Mouse (Mus musculus) kidney, embryonic 16.5 days (tissue): ENCODE measurements around the gene Stk4. TPM values are rescaled to one million over a fixed set of nuclear protein-coding genes. Genes with fewer than 3 reads are reported as not detected.

Source experiments
- ATAC-seq: fragments of 200-750 bp; cut with Nextera tagmentation; 2 replicates; pipeline ENCODE4 v1.8.0; 2017; ENCODE audit warnings: moderate TSS enrichment; ENCODE audit not compliant: low FRiP score, low TSS enrichment
- H3K27ac ChIP-seq: fragments of 300-500 bp; sonication (generic); 2 replicates; pipeline ENCODE4 v1.5.1; 2014; ENCODE audit warnings: low read length
- H3K27me3 ChIP-seq: fragments of 300-500 bp; sonication (generic); 2 replicates; pipeline ENCODE4 v1.6.1; 2014; ENCODE audit warnings: low read length, control low read depth, mixed read lengths; ENCODE audit not compliant: insufficient read depth
- H3K36me3 ChIP-seq: fragments of 300-500 bp; sonication (generic); 2 replicates; pipeline ENCODE4 v1.6.1; 2014; ENCODE audit warnings: low read length, control low read depth, mixed read lengths; ENCODE audit not compliant: insufficient read depth
- H3K4me1 ChIP-seq: fragments of 300-500 bp; sonication (generic); 2 replicates; pipeline ENCODE4 v1.6.1; 2014; ENCODE audit warnings: low read length, control low read depth, mixed read lengths; ENCODE audit not compliant: insufficient read depth
- H3K4me2 ChIP-seq: fragments of 300-500 bp; sonication (generic); replicated peaks from 2 replicates; pipeline ENCODE4 v1.6.1; 2014; ENCODE audit warnings: low read depth, low read length
- H3K4me3 ChIP-seq: fragments of 300-500 bp; sonication (generic); 2 replicates; pipeline ENCODE4 v1.5.1; 2014; ENCODE audit warnings: mild to moderate bottlenecking, low read length
- H3K9ac ChIP-seq: fragments of 300-500 bp; sonication (generic); replicated peaks from 2 replicates; pipeline ENCODE4 v1.6.1; 2014; ENCODE audit warnings: low read length
- H3K9me3 ChIP-seq: fragments of 300-500 bp; sonication (generic); 2 replicates; pipeline ENCODE4 v1.6.1; 2016; ENCODE audit warnings: low read length, control low read depth
- WGBS: fragments of 180-500 bp; shearing (Covaris S2); extraction: QIAGEN DNeasy Blood & Tissue Kit; methylation state at CpG from one replicate; pipeline ENCODE4 v1.1.7; 2014; 5-methylcytosine and 5-hydroxymethylcytosine counted together
- polyA plus RNA-seq: library from polyadenylated mRNA; unstranded; fragments of >200 nt; fragmentation: Nextera tagmentation; extraction: Ambion mirVana; gene quantifications from 2 replicates; pipeline ENCODE4 v1.2.1, GENCODE M21; 2015

Gene Stk4
- polyA plus RNA-seq, 1 experiment from 2014 or later, result 22.8 TPM

GRCm38 (mm10) chr2:164161515-164162055 lies 91.5 kb downstream of the Stk4 start:
- H3K9me3 ChIP-seq, result no peaks in the 10 kb centered on the region
- H3K36me3 ChIP-seq, result no peaks in the 10 kb centered on the region
- no peak overlapping the region for H3K27ac ChIP-seq
- ATAC-seq, result no peak
- no peak overlapping the region for H3K4me2 ChIP-seq
- no peak overlapping the region for H3K9ac ChIP-seq
- WGBS, result 69% methylated on average over 11 of the region's 11 CpGs
- no peak overlapping the region for H3K4me3 ChIP-seq
- peaks cover 5% of the 10 kb centered on the region; the same call in 1 of the 2 replicates for H3K27me3 ChIP-seq
- H3K4me1 ChIP-seq, result no peaks in the 10 kb centered on the region

GRCm38 (mm10) chr2:164164941-164165340 lies 94.8 kb downstream of the Stk4 start:
- no peaks in the 10 kb centered on the region for H3K9me3 ChIP-seq
- no peak overlapping the region for H3K4me2 ChIP-seq
- 90% methylated on average over 5 of the region's 5 CpGs for WGBS
- H3K4me1 ChIP-seq, result peaks cover 8% of the 10 kb centered on the region
- no peaks in the 10 kb centered on the region for H3K36me3 ChIP-seq
- ATAC-seq, result no peak
- H3K27me3 ChIP-seq, result peaks cover 39% of the 10 kb centered on the region
- H3K4me3 ChIP-seq, result no peak overlapping the region
- no peak overlapping the region for H3K9ac ChIP-seq
- no peak overlapping the region for H3K27ac ChIP-seq

GRCm38 (mm10) chr2:164167752-164168570 lies 97.8 kb downstream of the Stk4 start:
- peaks cover 60% of the 10 kb centered on the region for H3K27me3 ChIP-seq
- no peak overlapping the region for H3K27ac ChIP-seq
- ATAC-seq, result peak; percentile 43; the same call in 1 of the 2 replicates
- no peak overlapping the region; the same call in 1 of the 2 replicates for H3K9ac ChIP-seq
- no peaks in the 10 kb centered on the region for H3K36me3 ChIP-seq
- 10% methylated on average over 90 of the region's 90 CpGs for WGBS
- H3K4me1 ChIP-seq, result peaks cover 15% of the 10 kb centered on the region
- peak overlapping the region; percentile 56 for H3K4me2 ChIP-seq
- H3K4me3 ChIP-seq, result peak overlapping the region; percentile 34
- H3K9me3 ChIP-seq, result no peaks in the 10 kb centered on the region

GRCm38 (mm10) chr2:164168571-164168946 lies 98.4 kb downstream of the Stk4 start:
- 6% methylated on average over 42 of the region's 42 CpGs for WGBS
- H3K27me3 ChIP-seq, result peaks cover 64% of the 10 kb centered on the region

GRCm38 (mm10) chr2:164170326-164170725 lies 100.2 kb downstream of the Stk4 start:
- no peak for ATAC-seq
- Histone ChIP-seq H3K27me3 (peaks cover 64% of the 10 kb centered on the region), H3K9ac (no peak overlapping the region), H3K36me3 (no peaks in the 10 kb centered on the region), H3K4me2 (no peak overlapping the region), H3K27ac (no peak overlapping the region), H3K4me1 (peaks cover 15% of the 10 kb centered on the region), H3K9me3 (no peaks in the 10 kb centered on the region), H3K4me3 (no peak overlapping the region)
- 5% methylated on average over 11 of the region's 11 CpGs for WGBS

More at GRCm38 (mm10) chr2:164168571-164168946, 98.4 kb downstream of the Stk4 start:
- Histone ChIP-seq H3K36me3 (no peaks in the 10 kb centered on the region), H3K27ac (no peak overlapping the region), H3K9ac (no peak overlapping the region; the same call in 1 of the 2 replicates), H3K9me3 (no peaks in the 10 kb centered on the region), H3K4me1 (peaks cover 15% of the 10 kb centered on the region), H3K4me2 (peak overlapping the region; percentile 56), H3K4me3 (peak overlapping the region; percentile 34)
- no peak for ATAC-seq

GRCm38 (mm10) chr2:164170902-164171301 lies 100.8 kb downstream of the Stk4 start, which contains the start of gene Kcns1:
Gene Kcns1, minus strand, starts transcription at chr2:164171113.
- WGBS, result under 1% methylated on average over 24 of the region's 29 CpGs
- Histone ChIP-seq H3K27me3 (peaks cover 64% of the 10 kb centered on the region), H3K27ac (no peak within 1 kb of the TSS), H3K4me1 (peaks cover 15% of the 10 kb centered on the region), H3K36me3 (no peaks in the 10 kb centered on the region), H3K9me3 (no peaks in the 10 kb centered on the region), H3K4me3 (peak within 1 kb of the TSS; percentile 37), H3K4me2 (peak within 1 kb of the TSS; percentile 50), H3K9ac (no peak within 1 kb of the TSS)
- no peak for ATAC-seq

GRCm38 (mm10) chr2:164173394-164173793 lies 103.3 kb downstream of the Stk4 start:
- Histone ChIP-seq H3K27me3 (peaks cover 44% of the 10 kb centered on the region), H3K9ac (no peak overlapping the region), H3K4me2 (no peak overlapping the region), H3K4me3 (no peak overlapping the region), H3K36me3 (no peaks in the 10 kb centered on the region), H3K4me1 (peaks cover 9% of the 10 kb centered on the region), H3K27ac (no peak overlapping the region), H3K9me3 (no peaks in the 10 kb centered on the region)
- no peak for ATAC-seq
- WGBS, result 73% methylated on average over 3 of the region's 3 CpGs

GRCm38 (mm10) chr2:164174649-164175395 lies 104.7 kb downstream of the Stk4 start:
- H3K27ac ChIP-seq, result no peak overlapping the region
- H3K27me3 ChIP-seq, result peaks cover 29% of the 10 kb centered on the region
- no peak for ATAC-seq
- no peaks in the 10 kb centered on the region for H3K36me3 ChIP-seq
- H3K9me3 ChIP-seq, result no peaks in the 10 kb centered on the region
- no peak overlapping the region for H3K9ac ChIP-seq
- H3K4me1 ChIP-seq, result peaks cover 7% of the 10 kb centered on the region
- H3K4me3 ChIP-seq, result no peak overlapping the region
- H3K4me2 ChIP-seq, result no peak overlapping the region
- WGBS, result 69% methylated on average over 8 of the region's 8 CpGs

GRCm38 (mm10) chr2:164175850-164176249 lies 105.7 kb downstream of the Stk4 start:
- Histone ChIP-seq H3K27ac (no peak overlapping the region), H3K4me2 (no peak overlapping the region), H3K36me3 (no peaks in the 10 kb centered on the region), H3K9ac (no peak overlapping the region), H3K9me3 (no peaks in the 10 kb centered on the region), H3K4me1 (peaks cover 6% of the 10 kb centered on the region), H3K27me3 (peaks cover 19% of the 10 kb centered on the region), H3K4me3 (no peak overlapping the region)
- WGBS, result 85% methylated on average over 3 of the region's 3 CpGs
- no peak for ATAC-seq
